Mouse (Mus musculus): ENCODE results near the gene Tmem147. TPM values are rescaled to one million over a fixed set of nuclear protein-coding genes. Genes with fewer than 3 reads are reported as not detected.

Tmem147 gene
- 173 TPM in 2 replicates for total RNA-seq (2014; rRNA removed)
- 290 and 328 TPM in 2 replicates for polyA plus RNA-seq (2015; fragmentation: Nextera tagmentation; extraction: Ambion mirVana)

- DNase-seq = peak; percentile 97
- Histone ChIP-seq H3K36me3 (ENCODE audit: insufficient read depth) (peaks cover 31% of the 10 kb centered on the region), H3K27ac (ENCODE audit: low read depth, low read length) (peak within 1 kb of the TSS; percentile 86), H3K27me3 (ENCODE audit: insufficient read depth, low read length) (no peaks in the 10 kb centered on the region), H3K4me2 (ENCODE audit: low read depth) (peak within 1 kb of the TSS; percentile 80), H3K4me3 (ENCODE audit: low read depth, low read length) (peak within 1 kb of the TSS; percentile 76), H3K9ac (peak within 1 kb of the TSS; percentile 72), H3K4me1 (ENCODE audit: insufficient read depth) (peaks cover 17% of the 10 kb centered on the region; the same call in 1 of the 2 replicates), H3K9me3 (ENCODE audit: low read length) (no peaks in the 10 kb centered on the region)
- 0% methylated on average over 60 of the region's 60 CpGs for WGBS
- ATAC-seq = peak; percentile 98
- peak; percentile 62 for TF ChIP-seq CTCF (IDR thresholded peaks at IDR 0.05; ENCODE audit: low read depth)
Measured at GRCm38 (mm10) chr7:30729396-30730063, at the start of gene Tmem147. Gene Tmem147 (minus strand): TSS chr7:30729540.

GRCm38 (mm10) chr7:30777911-30778310 is 48.6 kb upstream of the Tmem147 start:
- Histone ChIP-seq H3K36me3 (ENCODE audit: insufficient read depth) (no peaks in the 10 kb centered on the region), H3K27ac (ENCODE audit: low read depth, low read length) (no peak overlapping the region), H3K4me1 (ENCODE audit: insufficient read depth) (no peaks in the 10 kb centered on the region), H3K4me2 (ENCODE audit: low read depth) (no peak overlapping the region), H3K27me3 (ENCODE audit: insufficient read depth, low read length) (no peaks in the 10 kb centered on the region), H3K4me3 (ENCODE audit: low read depth, low read length) (no peak overlapping the region), H3K9ac (no peak overlapping the region), H3K9me3 (ENCODE audit: low read length) (no peaks in the 10 kb centered on the region)
- ATAC-seq = no peak
- no peak for DNase-seq
- WGBS = 81% methylated on average over 1 of the region's 1 CpGs
- TF ChIP-seq CTCF (IDR thresholded peaks at IDR 0.05; ENCODE audit: low read depth) = no peak

- ATAC-seq (no peak), DNase-seq (no peak)
- Histone ChIP-seq H3K36me3 (ENCODE audit: insufficient read depth) (no peaks in the 10 kb centered on the region), H3K27me3 (ENCODE audit: insufficient read depth, low read length) (no peaks in the 10 kb centered on the region), H3K9ac (no peak overlapping the region), H3K4me1 (ENCODE audit: insufficient read depth) (no peaks in the 10 kb centered on the region), H3K4me3 (ENCODE audit: low read depth, low read length) (no peak overlapping the region), H3K4me2 (ENCODE audit: low read depth) (no peak overlapping the region), H3K9me3 (ENCODE audit: low read length) (no peaks in the 10 kb centered on the region), H3K27ac (ENCODE audit: low read depth, low read length) (no peak overlapping the region)
- WGBS = 46% methylated on average over 7 of the region's 7 CpGs
- TF ChIP-seq CTCF (IDR thresholded peaks at IDR 0.05; ENCODE audit: low read depth) = no peak
Measured at GRCm38 (mm10) chr7:30777081-30777579, 47.8 kb upstream of the Tmem147 start.

GRCm38 (mm10) chr7:30776104-30776503 is 46.8 kb upstream of the Tmem147 start:
- no peak for ATAC-seq
- DNase-seq = no peak
- H3K9ac ChIP-seq = no peak overlapping the region
- H3K27ac ChIP-seq (ENCODE audit: low read depth, low read length) = no peak overlapping the region
- H3K4me1 ChIP-seq (ENCODE audit: insufficient read depth) = no peaks in the 10 kb centered on the region
- TF ChIP-seq CTCF (IDR thresholded peaks at IDR 0.05; ENCODE audit: low read depth) = no peak
- no peaks in the 10 kb centered on the region for H3K9me3 ChIP-seq (ENCODE audit: low read length)
- no peak overlapping the region for H3K4me2 ChIP-seq (ENCODE audit: low read depth)
- H3K27me3 ChIP-seq (ENCODE audit: insufficient read depth, low read length) = no peaks in the 10 kb centered on the region
- 92% methylated on average over 9 of the region's 9 CpGs for WGBS
- no peaks in the 10 kb centered on the region for H3K36me3 ChIP-seq (ENCODE audit: insufficient read depth)
- H3K4me3 ChIP-seq (ENCODE audit: low read depth, low read length) = no peak overlapping the region

- ATAC-seq (no peak), DNase-seq (no peak)
- Histone ChIP-seq H3K4me2 (ENCODE audit: low read depth) (no peak overlapping the region), H3K27me3 (ENCODE audit: insufficient read depth, low read length) (no peaks in the 10 kb centered on the region; the same call in none of the 2 replicates), H3K9ac (no peak overlapping the region), H3K4me1 (ENCODE audit: insufficient read depth) (no peaks in the 10 kb centered on the region), H3K36me3 (ENCODE audit: insufficient read depth) (no peaks in the 10 kb centered on the region), H3K9me3 (ENCODE audit: low read length) (no peaks in the 10 kb centered on the region), H3K27ac (ENCODE audit: low read depth, low read length) (no peak overlapping the region), H3K4me3 (ENCODE audit: low read depth, low read length) (no peak overlapping the region)
- no peak for TF ChIP-seq CTCF (IDR thresholded peaks at IDR 0.05; ENCODE audit: low read depth)
- 30% methylated on average over 9 of the region's 9 CpGs for WGBS
Measured at GRCm38 (mm10) chr7:30769236-30769635, 39.9 kb upstream of the Tmem147 start.

GRCm38 (mm10) chr7:30766408-30766807 is 37.1 kb upstream of the Tmem147 start:
- Histone ChIP-seq H3K36me3 (ENCODE audit: insufficient read depth) (no peaks in the 10 kb centered on the region), H3K4me1 (ENCODE audit: insufficient read depth) (no peaks in the 10 kb centered on the region), H3K9me3 (ENCODE audit: low read length) (no peaks in the 10 kb centered on the region), H3K27ac (ENCODE audit: low read depth, low read length) (no peak overlapping the region), H3K9ac (no peak overlapping the region), H3K4me3 (ENCODE audit: low read depth, low read length) (no peak overlapping the region), H3K4me2 (ENCODE audit: low read depth) (no peak overlapping the region), H3K27me3 (ENCODE audit: insufficient read depth, low read length) (no peaks in the 10 kb centered on the region; the same call in none of the 2 replicates)
- TF ChIP-seq CTCF (IDR thresholded peaks at IDR 0.05; ENCODE audit: low read depth) = no peak
- ATAC-seq = no peak
- no peak for DNase-seq
- 91% methylated on average over 4 of the region's 4 CpGs for WGBS

GRCm38 (mm10) chr7:30765173-30765572 is 35.8 kb upstream of the Tmem147 start:
- ATAC-seq = peak; percentile 60; the same call in 1 of the 2 replicates
- no peak overlapping the region for H3K4me3 ChIP-seq (ENCODE audit: low read depth, low read length)
- H3K4me2 ChIP-seq (ENCODE audit: low read depth) = no peak overlapping the region
- H3K9me3 ChIP-seq (ENCODE audit: low read length) = no peaks in the 10 kb centered on the region
- DNase-seq = no peak
- WGBS = 43% methylated on average over 11 of the region's 11 CpGs
- TF ChIP-seq CTCF (IDR thresholded peaks at IDR 0.05; ENCODE audit: low read depth) = no peak
- no peaks in the 10 kb centered on the region; the same call in none of the 2 replicates for H3K27me3 ChIP-seq (ENCODE audit: insufficient read depth, low read length)
- H3K36me3 ChIP-seq (ENCODE audit: insufficient read depth) = no peaks in the 10 kb centered on the region
- no peak overlapping the region for H3K9ac ChIP-seq
- H3K27ac ChIP-seq (ENCODE audit: low read depth, low read length) = no peak overlapping the region
- H3K4me1 ChIP-seq (ENCODE audit: insufficient read depth) = no peaks in the 10 kb centered on the region

Data from forebrain, postnatal 0 days (tissue).